Mouse (Mus musculus) megakaryocyte, adult 5-6 weeks (primary cell): Measurements from ENCODE around the gene Junb. TPM values are rescaled to one million over a fixed set of nuclear protein-coding genes. Genes with fewer than 3 reads are reported as not detected.

Experiments
- ATAC-seq: 2 replicates; pipeline ENCODE4 v1.8.0; 2016; ENCODE audit warnings: mild to moderate bottlenecking, inconsistent platforms; ENCODE audit not compliant: poor library complexity, severe bottlenecking
- total RNA-seq, 2 experiments: library from RNA; stranded (forward) in 1 of 2; stranded (reverse) in 1 of 2; fragments of 153-499, 151-499 nt in 1 of 2; fragments of 221-1000, 200-1000 nt in 1 of 2; gene quantifications; 2 replicates each; pipeline versions ENCODE4 v1.2.3 to v1.2.4; 2015 to 2017

The Junb gene
- total RNA-seq, 2 experiments from 2014 or later: 60.4 to 125 TPM

GRCm38 (mm10) chr8:84973803-84974542, 4.5 kb downstream of the Junb start:
- ATAC-seq: no peak

- no peak for ATAC-seq
Measured at GRCm38 (mm10) chr8:84973079-84973478, 5.4 kb downstream of the Junb start.

DNA sequence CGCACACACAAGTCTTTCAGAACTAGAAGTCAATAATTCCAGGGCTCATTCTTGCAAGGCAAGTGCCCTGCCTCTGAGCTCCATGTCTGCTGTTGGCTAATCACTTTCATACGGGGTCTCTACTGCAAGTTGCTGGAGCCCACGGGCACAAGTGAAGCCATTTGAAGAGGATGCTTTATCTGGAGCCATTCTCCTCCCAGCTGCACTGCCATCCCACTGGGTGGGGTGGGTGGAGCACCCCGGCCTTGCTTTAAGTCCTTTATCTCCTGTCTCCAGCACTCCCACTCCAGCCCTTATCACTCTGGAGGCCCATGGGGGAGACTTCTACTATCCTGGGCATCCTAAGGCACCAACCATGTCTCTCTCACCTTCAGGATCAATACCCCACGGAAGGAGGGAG, 7.6 kb downstream of the Junb start:
- ATAC-seq: no peak

- no peak for ATAC-seq
Measured at GRCm38 (mm10) chr8:84970135-84970790, 8.3 kb downstream of the Junb start.

DNA sequence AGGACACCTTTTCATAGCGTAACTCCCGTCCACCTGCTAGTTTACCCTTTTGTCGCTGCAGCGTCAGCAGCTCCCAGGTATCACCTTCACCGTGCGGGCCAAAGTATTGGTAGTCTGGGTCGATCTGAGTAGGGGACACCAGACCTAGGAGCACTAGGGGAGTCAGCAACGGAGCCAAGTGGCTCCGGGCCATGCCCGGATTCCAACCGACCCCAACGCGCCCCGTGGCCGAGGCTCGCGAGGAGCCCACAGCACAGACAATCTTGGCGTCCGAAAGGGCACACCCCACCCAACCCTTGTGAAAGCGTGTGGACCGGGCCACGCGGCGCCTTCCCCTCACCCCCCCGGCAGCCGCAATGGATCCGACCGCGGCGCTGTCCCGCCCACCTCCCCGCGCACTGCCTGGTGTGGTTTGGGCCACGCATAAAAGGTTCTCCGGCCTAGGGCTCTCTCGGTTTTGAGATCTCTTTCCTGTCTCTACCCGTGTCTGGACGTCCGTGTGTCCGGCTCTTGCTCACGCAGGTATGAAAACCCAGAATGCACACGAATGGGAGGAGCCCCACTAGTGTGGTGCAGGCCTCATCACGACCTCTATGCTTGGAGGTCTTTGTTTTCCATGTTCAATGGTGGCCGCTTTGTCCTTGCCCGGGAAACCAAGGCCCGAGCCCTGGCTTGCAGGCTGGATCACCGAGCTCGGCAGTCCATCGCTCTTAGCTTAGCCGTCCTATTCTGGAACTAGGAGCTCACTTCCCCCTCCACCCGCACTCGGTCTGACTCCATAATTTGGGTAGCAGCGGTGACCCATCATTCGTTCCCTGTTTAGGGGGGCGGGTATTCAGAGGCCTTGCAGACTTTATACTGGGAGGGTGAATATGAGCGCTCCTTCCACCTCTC, 9.0 kb downstream of the Junb start, which contains the start of the genes Gm49661, Prdx2 and Rnaseh2a:
Gene Gm49661, minus strand, starts transcription at position 193 of the 894 bp plus-strand sequence.
Gene Prdx2, plus strand, starts transcription at position 347 of the 894 bp plus-strand sequence.
Gene Rnaseh2a, minus strand, starts transcription at position 527 of the 894 bp plus-strand sequence.
- ATAC-seq: peak; percentile 56

- ATAC-seq: no peak
Measured at GRCm38 (mm10) chr8:84968650-84969049, 9.9 kb downstream of the Junb start.

DNA sequence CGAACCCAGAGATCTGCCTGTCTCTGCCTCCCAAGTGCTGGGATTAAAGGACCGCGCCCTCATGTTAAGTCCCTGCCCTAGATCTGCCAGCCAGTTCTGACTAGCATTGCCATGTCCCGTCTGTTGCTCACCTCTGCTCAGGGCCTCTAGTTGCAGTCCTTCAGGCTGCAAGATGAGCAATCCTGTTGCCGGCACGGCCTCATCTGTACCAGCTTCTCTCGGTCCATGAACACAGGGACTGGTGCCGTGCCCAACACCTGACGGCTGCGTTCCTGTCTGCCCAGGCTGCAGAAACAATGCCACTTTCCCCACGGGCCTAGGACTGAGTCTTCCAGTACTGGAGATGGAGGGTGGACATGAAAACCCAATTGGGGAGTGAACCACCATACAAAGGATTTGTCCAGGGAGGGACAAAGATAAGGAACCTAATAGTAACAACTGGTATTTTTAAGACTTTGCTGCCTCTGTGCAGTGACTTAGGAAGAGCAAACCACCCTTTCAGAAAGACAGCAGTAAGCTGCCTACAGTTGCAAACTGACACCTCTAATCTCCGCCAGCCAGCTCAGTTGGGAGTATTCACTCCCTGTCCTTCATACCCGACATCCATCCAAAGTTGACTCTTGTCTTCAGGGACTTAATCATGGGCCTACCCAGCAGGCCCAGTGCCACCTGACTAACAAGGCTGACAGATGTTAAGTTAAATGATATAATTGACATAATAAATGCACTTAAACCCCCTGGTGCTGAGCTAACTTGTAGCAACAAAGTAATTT, 10.8 kb downstream of the Junb start:
- ATAC-seq: no peak

GRCm38 (mm10) chr8:84966603-84967002, 11.9 kb downstream of the Junb start:
- ATAC-seq: no peak

DNA sequence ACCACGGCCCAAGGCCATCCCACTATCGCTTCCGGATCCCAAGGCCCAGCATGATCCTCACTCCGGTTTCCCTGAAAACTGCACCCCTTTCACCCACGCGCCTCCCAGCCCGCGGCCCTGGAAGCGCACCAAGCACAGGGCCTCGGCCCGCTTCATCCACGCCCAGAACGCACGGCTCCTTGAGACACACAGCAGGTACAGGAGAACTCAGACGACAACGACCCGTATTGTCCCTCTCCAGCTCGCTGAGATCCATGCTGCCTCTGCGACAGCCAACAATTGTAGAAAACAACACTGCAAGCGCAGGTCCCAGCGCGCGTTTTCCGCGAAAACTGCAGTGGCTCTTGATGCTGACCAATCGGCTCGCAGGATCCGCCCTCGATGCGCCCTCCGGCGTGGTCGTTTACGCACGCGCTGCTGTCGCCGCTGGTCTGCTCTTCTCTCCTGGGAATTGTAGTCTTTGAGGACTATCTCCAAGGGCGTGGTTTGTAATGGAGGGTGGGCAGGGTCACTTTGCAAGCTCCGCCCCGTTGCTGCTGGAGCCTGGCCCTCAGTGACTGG, 12.7 kb downstream of the Junb start:
- ATAC-seq: peak; percentile 87

DNA sequence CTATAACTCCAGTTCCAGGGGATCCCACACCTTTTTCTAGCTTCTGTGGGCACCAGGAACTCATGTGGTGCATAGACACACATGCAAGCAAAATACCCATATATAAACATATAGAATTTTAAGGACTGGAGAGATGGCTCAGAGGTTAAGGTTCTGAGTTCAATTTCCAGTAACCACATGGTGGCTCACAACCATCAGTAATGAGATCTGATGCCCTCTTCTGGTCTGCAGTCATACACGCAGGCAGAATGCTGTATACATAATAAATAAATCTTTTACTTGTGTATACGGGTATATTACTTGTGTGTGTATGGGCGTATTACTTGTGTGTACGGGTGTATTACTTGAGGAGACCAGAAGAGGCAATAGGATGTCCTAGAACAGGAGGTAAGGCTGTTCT, 14.6 kb downstream of the Junb start:
- no peak for ATAC-seq

GRCm38 (mm10) chr8:84959811-84960210, 18.7 kb downstream of the Junb start:
- no peak for ATAC-seq

- peak; percentile 68 for ATAC-seq
Measured at GRCm38 (mm10) chr8:84956768-84957167, 21.8 kb downstream of the Junb start.

DNA sequence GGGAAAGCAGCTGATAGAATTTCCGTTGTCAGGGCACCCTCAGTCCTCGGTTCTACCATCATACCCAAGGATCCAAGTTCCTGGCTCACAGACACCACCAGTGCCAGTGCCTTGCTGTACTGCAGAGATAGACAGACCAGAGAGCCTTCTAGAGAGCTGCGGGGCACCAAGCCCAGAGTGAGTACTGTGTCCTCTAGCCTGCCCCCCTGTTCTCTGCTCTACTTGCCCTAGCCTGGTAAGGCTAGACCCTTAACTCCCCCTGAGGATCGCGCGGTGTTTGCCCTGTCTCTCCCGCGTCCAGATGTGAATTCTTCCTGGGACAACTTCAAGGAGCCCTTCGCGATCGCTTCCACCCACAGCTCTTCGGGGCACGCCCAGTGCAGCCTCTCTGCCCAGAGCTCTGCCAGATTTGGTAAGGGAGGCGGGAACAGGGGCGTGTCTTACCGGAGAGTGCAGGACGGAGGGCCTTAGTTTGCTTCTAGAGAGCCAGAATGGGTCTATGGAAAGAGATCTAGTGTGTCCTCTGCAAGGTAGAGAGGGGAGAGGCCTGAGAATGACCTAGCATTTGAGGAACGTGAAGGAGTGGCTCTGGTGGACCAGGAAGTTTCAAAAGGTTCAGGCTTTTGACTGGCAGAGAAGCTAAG, 25.8 kb downstream of the Junb start:
- ATAC-seq: peak; percentile 93

DNA sequence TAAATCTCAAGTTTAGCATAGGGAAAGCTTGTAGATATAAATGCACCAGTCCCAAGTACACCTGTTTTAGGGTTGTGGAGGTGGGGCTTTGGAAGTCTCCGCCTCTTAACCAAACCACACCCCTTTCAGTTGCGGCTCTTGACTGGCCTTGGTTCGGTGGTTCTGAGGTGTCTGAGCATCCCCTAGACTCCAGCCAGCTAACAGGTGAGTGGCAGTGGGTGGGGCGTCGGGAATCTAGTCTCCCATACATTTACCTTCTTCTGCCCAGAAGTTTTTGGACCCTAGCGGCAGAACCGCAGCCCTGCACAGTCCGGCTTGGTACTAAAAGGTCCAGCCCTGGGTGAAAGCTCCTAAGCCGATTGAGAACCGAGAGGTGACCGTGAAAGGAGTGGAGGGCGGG, 28.8 kb downstream of the Junb start:
- ATAC-seq: no peak

- 0 out of 2 replicates have a peak, but pooled peaks have one; percentile 47 for ATAC-seq
Measured at GRCm38 (mm10) chr8:84947241-84947545, 31.3 kb downstream of the Junb start.

- peak; percentile 35; the same call in 1 of the 2 replicates for ATAC-seq
Measured at GRCm38 (mm10) chr8:84946528-84947240, 31.8 kb downstream of the Junb start, which contains the start of gene Rtbdn. TSS of gene Rtbdn (plus strand) at chr8:84946991.

DNA sequence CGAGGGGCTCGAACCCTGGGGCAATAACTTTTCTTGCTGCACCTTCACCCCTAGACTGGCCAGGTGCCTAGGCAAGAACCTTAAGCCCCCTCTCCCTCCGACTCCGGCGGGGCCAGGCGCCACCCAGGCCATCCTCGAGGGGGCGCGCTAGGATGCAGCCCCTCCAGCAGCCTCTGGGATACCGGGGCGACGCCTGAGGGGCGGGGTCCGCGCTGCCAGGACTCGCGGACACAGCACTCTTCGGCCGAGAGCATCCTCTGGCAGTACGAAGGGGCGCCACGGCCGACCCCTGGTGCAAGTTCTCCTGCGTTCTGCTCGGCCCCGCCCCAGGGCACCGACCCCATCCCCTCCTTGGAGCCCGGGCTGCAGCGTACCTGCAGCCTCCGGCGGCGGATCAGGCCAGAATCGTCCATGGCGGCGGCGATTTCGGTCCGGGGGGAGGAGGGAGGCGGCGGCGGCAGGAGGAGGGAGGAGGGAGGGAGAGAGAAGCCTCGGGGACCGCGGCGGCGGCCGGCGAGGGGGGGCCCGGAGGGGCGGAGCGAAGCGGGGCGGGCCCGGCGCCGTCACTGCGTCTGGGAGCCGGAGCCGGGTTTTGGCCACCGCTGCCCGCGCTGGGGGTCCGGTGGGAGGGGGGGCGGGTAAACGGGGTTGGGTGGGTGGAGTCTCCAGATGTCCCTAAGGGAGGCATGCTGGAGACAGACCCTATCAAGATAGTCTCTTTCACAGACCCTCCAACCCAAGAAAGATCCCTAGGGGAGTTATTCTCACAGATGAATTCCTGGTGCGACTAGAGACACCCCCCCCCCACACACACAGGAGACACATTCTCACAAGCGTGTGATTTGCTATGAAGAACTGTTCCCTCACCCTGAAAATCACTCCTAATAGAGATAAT, 32.6 kb downstream of the Junb start:
- ATAC-seq: no peak

DNA sequence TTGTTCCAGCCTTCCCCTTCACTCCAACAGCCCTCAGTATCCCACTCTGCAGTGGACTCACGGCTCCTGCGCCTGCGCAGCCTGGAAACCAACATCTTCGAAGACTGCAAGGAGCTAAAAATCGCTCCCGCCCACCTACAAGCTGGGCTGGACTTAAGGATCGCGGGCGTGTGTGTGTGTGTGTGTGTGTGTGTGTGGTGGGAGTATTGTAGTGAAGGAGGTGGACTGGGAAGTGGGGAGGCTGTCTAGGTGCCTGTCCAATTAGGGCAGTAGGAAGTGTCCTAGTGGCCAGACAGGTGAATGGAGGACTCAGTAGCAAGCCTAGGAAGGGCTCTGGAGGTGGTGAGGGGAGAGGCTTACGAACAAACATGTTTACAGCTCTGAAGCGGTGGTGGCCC, 33.3 kb downstream of the Junb start:
- ATAC-seq: no peak
